Mouse (Mus musculus): ENCODE data around the gene Nlrp2.

The Nlrp2 gene

GRCm38 (mm10) chr7:5350935-5351334, at the start of gene Nlrp2:
Gene Nlrp2 (minus strand): TSS chr7:5351035.
- no peak for DNase-seq (ENCODE audit: low read depth, low spot score)
- H3K36me3 ChIP-seq (ENCODE audit: control insufficient read depth, insufficient read depth, low read length, poor library complexity, severe bottlenecking): no peaks in the 10 kb centered on the region

DNA sequence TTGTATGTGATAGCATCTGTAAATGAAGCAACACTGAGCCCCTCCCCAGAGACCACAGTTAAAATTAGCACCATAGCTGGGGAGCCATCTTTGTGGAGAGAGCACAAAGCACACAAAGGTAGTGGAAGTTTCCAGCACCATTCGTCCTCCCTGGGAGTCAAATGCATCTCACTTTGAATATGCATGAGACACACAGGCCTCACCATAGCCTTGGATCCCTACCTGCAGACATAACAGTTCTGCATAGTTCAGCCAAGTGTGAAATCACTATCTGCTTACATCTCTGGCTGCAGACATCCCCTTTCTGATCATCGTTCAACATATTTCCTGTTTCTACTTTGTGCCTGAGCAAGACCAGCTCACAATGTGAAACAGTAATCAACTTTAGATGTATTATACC, 15.9 kb upstream of the Nlrp2 start:
- no peaks in the 10 kb centered on the region for H3K36me3 ChIP-seq (ENCODE audit: control insufficient read depth, insufficient read depth, low read length, poor library complexity, severe bottlenecking)
- H3K27me3 ChIP-seq (ENCODE audit: control insufficient read depth, insufficient read depth, low read length, poor library complexity, severe bottlenecking): no peaks in the 10 kb centered on the region
- no peak for DNase-seq (ENCODE audit: low read depth, low spot score)

More at GRCm38 (mm10) chr7:5350935-5351334, at the start of gene Nlrp2:
- no peaks in the 10 kb centered on the region for H3K27me3 ChIP-seq (ENCODE audit: control insufficient read depth, insufficient read depth, low read length, poor library complexity, severe bottlenecking)

GRCm38 (mm10) chr7:5363599-5363998, 12.8 kb upstream of the Nlrp2 start:
- Histone ChIP-seq H3K27me3 (ENCODE audit: control insufficient read depth, insufficient read depth, low read length, poor library complexity, severe bottlenecking) (no peaks in the 10 kb centered on the region), H3K36me3 (ENCODE audit: control insufficient read depth, insufficient read depth, low read length, poor library complexity, severe bottlenecking) (no peaks in the 10 kb centered on the region)
- peak; percentile 9 for DNase-seq (ENCODE audit: low read depth, low spot score)

DNA sequence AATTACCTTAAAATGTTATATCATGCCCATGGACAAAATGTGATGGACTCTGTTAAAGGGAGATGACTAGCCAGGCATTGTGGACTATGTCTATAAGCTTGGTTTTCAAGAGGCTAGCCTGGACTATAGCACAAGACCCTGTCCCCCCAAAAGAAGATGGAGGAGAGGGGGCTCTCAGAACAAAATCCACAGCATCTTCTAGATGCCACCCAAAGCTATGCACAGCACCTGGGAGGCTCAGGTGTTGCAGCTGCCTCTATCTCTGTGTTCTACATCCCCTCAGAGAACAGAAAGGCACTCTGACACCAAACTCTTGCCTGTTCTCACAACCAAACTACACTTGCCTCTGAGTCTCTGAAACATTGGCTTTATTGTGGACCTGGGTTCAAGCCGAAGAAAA, 598 bp downstream of the Nlrp2 start, which contains the start of gene Gm5065:
Gene Gm5065 (plus strand): TSS at position 301 of the 400 bp plus-strand sequence.
- Histone ChIP-seq H3K27me3 (ENCODE audit: control insufficient read depth, insufficient read depth, low read length, poor library complexity, severe bottlenecking) (no peaks in the 10 kb centered on the region), H3K36me3 (ENCODE audit: control insufficient read depth, insufficient read depth, low read length, poor library complexity, severe bottlenecking) (no peaks in the 10 kb centered on the region)
- no peak for DNase-seq (ENCODE audit: low read depth, low spot score)

DNA sequence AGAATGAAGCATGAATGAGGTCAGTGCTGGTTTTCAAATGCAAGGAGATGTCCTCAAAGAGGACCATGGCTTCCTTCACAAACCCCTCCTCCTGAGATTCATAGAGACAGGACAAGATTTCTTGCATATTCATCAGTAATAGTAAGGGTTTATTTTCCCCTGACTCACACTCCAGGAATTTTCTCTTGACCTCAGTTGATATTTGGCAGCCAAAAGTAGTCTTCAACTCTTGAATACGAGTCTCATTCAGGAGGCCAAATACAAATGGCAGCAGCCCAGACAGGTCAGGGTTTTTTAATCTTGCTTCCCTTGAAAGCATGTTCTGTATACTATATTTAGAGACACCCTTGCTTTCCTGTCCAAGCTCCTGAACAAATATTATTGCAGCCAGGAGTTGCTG, 23.3 kb downstream of the Nlrp2 start:
- no peaks in the 10 kb centered on the region for H3K36me3 ChIP-seq (ENCODE audit: control insufficient read depth, insufficient read depth, low read length, poor library complexity, severe bottlenecking)
- DNase-seq (ENCODE audit: low read depth, low spot score): no peak
- H3K27me3 ChIP-seq (ENCODE audit: control insufficient read depth, insufficient read depth, low read length, poor library complexity, severe bottlenecking): no peaks in the 10 kb centered on the region

GRCm38 (mm10) chr7:5288281-5288680, 62.6 kb downstream of the Nlrp2 start:
- H3K36me3 ChIP-seq (ENCODE audit: control insufficient read depth, insufficient read depth, low read length, poor library complexity, severe bottlenecking): no peaks in the 10 kb centered on the region
- no peak for DNase-seq (ENCODE audit: low read depth, low spot score)

DNA sequence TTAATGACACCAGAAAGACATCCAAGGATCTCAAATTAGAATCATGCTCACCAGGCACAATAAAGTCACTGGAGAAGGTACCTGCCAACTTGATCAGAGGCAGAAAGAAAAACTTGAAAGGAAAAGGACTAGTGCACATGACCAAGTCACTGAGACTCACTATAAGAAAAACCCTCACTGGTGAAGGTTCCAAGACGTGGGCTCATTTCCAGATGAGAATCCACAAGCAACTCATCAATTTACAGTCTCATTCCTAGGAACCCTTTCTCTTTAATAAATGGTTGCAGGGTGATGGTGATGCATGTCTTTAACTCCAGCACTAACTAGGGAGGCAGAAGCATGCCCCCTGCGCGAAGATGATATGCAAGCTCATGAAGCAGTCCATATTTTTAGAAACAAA, 87.8 kb downstream of the Nlrp2 start:
- no peak for DNase-seq (ENCODE audit: low read depth, low spot score)
- Histone ChIP-seq H3K36me3 (ENCODE audit: control insufficient read depth, insufficient read depth, low read length, poor library complexity, severe bottlenecking) (no peaks in the 10 kb centered on the region), H3K27me3 (ENCODE audit: control insufficient read depth, insufficient read depth, low read length, poor library complexity, severe bottlenecking) (no peaks in the 10 kb centered on the region)

More at GRCm38 (mm10) chr7:5288281-5288680, 62.6 kb downstream of the Nlrp2 start:
- no peaks in the 10 kb centered on the region for H3K27me3 ChIP-seq (ENCODE audit: control insufficient read depth, insufficient read depth, low read length, poor library complexity, severe bottlenecking)

Data from splenic B cell, adult 2 months (primary cell).